Mouse (Mus musculus) intestine, embryonic 14.5 days (tissue): ENCODE measurements around the gene Asprv1. TPM values are rescaled to one million over a fixed set of nuclear protein-coding genes. Genes with fewer than 3 reads are reported as not detected.

Experiments used
- ATAC-seq: fragments of 200-750 bp; cut with Nextera tagmentation; replicated peaks from 2 replicates; pipeline ENCODE4 v1.8.0; 2017; ENCODE audit warnings: low read depth, moderate number of reproducible peaks, moderate TSS enrichment, moderate library complexity; ENCODE audit not compliant: low FRiP score, low TSS enrichment
- DNase-seq: peaks from one replicate; pipeline ENCODE4 v3.0.0-alpha.2; 2018; ENCODE audit warnings: low spot score
- H3K27ac ChIP-seq: fragments of 300-500 bp; sonication (generic); 2 replicates; pipeline ENCODE4 v1.5.1; 2014; ENCODE audit warnings: low read depth, mild to moderate bottlenecking, control low read depth
- H3K27me3 ChIP-seq: fragments of 300-500 bp; sonication (generic); replicated peaks from 2 replicates; pipeline ENCODE4 v1.6.1; 2014; ENCODE audit warnings: low read length, control low read depth; ENCODE audit not compliant: control insufficient read depth, insufficient read depth
- H3K36me3 ChIP-seq: fragments of 300-500 bp; sonication (generic); 2 replicates; pipeline ENCODE4 v1.6.1; 2014; ENCODE audit warnings: low read length, control low read depth; ENCODE audit not compliant: control insufficient read depth, insufficient read depth
- H3K4me1 ChIP-seq: fragments of 300-500 bp; sonication (generic); replicated peaks from 2 replicates; pipeline ENCODE4 v1.6.1; 2014; ENCODE audit warnings: low read length, control low read depth, mixed read lengths; ENCODE audit not compliant: control insufficient read depth, insufficient read depth
- H3K4me2 ChIP-seq: fragments of 300-500 bp; sonication (generic); 2 replicates; pipeline ENCODE4 v1.6.1; 2014; ENCODE audit warnings: low read length
- H3K4me3 ChIP-seq: fragments of 300-500 bp; sonication (generic); 2 replicates; pipeline ENCODE4 v1.5.1; 2014; ENCODE audit warnings: low read depth, low read length, control low read depth, mixed read lengths
- H3K9ac ChIP-seq: fragments of 300-500 bp; sonication (generic); 2 replicates; pipeline ENCODE4 v1.6.1; 2014; ENCODE audit warnings: mild to moderate bottlenecking, low read length
- H3K9me3 ChIP-seq: fragments of 300-500 bp; sonication (generic); 2 replicates; pipeline ENCODE4 v1.6.1; 2016; ENCODE audit warnings: low read length, control low read depth; ENCODE audit not compliant: control insufficient read depth
- WGBS: fragments of 180-500 bp; shearing (Covaris S2); extraction: QIAGEN DNeasy Blood & Tissue Kit; methylation state at CpG from one replicate; pipeline ENCODE4 v1.1.7; 2014; 5-methylcytosine and 5-hydroxymethylcytosine counted together
- polyA plus RNA-seq: library from polyadenylated mRNA; unstranded; fragments of >200 nt; fragmentation: Nextera tagmentation; extraction: Ambion mirVana; gene quantifications from 2 replicates; pipeline ENCODE4 v1.2.1, GENCODE M21; 2014

Gene Asprv1
- polyA plus RNA-seq, 1 experiment from 2014 or later, result 0.26 TPM

- H3K4me1 ChIP-seq, result no peaks in the 10 kb centered on the region
- 77% methylated on average over 2 of the region's 2 CpGs for WGBS
- no peaks in the 10 kb centered on the region for H3K36me3 ChIP-seq
- H3K9ac ChIP-seq, result no peak overlapping the region
- ATAC-seq (0 out of 2 replicates have a peak, but pooled peaks have one; percentile 12), DNase-seq (no peak)
- no peaks in the 10 kb centered on the region for H3K27me3 ChIP-seq
- no peak overlapping the region for H3K27ac ChIP-seq
- H3K9me3 ChIP-seq, result no peaks in the 10 kb centered on the region
- H3K4me2 ChIP-seq, result no peak overlapping the region
- no peak overlapping the region for H3K4me3 ChIP-seq
Measured at GRCm38 (mm10) chr6:86636495-86636894, 8.5 kb downstream of the Asprv1 start.

- no peak overlapping the region for H3K27ac ChIP-seq
- no peak for ATAC-seq
- 43% methylated on average over 4 of the region's 4 CpGs for WGBS
Measured at GRCm38 (mm10) chr6:86637171-86637835, 9.3 kb downstream of the Asprv1 start.

GRCm38 (mm10) chr6:86637860-86638259 is 9.9 kb downstream of the Asprv1 start:
- ATAC-seq (no peak), DNase-seq (no peak)
- H3K4me1 ChIP-seq, result no peaks in the 10 kb centered on the region
- H3K4me2 ChIP-seq, result no peak overlapping the region
- no peak overlapping the region for H3K9ac ChIP-seq
- no peak overlapping the region for H3K27ac ChIP-seq
- H3K4me3 ChIP-seq, result no peak overlapping the region
- no peaks in the 10 kb centered on the region for H3K9me3 ChIP-seq
- 79% methylated on average over 2 of the region's 2 CpGs for WGBS
- H3K27me3 ChIP-seq, result no peaks in the 10 kb centered on the region
- no peaks in the 10 kb centered on the region for H3K36me3 ChIP-seq

More at GRCm38 (mm10) chr6:86637171-86637835, 9.3 kb downstream of the Asprv1 start:
- no peaks in the 10 kb centered on the region for H3K36me3 ChIP-seq
- H3K9me3 ChIP-seq, result no peaks in the 10 kb centered on the region
- no peaks in the 10 kb centered on the region for H3K27me3 ChIP-seq
- no peak overlapping the region for H3K9ac ChIP-seq
- DNase-seq, result no peak
- H3K4me3 ChIP-seq, result no peak overlapping the region
- H3K4me1 ChIP-seq, result no peaks in the 10 kb centered on the region
- no peak overlapping the region for H3K4me2 ChIP-seq

GRCm38 (mm10) chr6:86638434-86638833 is 10.5 kb downstream of the Asprv1 start:
- no peak overlapping the region for H3K4me3 ChIP-seq
- no peaks in the 10 kb centered on the region for H3K27me3 ChIP-seq
- no peak overlapping the region for H3K4me2 ChIP-seq
- H3K9me3 ChIP-seq, result no peaks in the 10 kb centered on the region
- 19% methylated on average over 2 of the region's 2 CpGs for WGBS
- ATAC-seq (no peak), DNase-seq (no peak)
- no peaks in the 10 kb centered on the region for H3K36me3 ChIP-seq
- H3K27ac ChIP-seq, result no peak overlapping the region
- H3K9ac ChIP-seq, result no peak overlapping the region
- H3K4me1 ChIP-seq, result no peaks in the 10 kb centered on the region

- Histone ChIP-seq H3K27me3 (no peaks in the 10 kb centered on the region), H3K4me2 (no peak overlapping the region), H3K4me1 (no peaks in the 10 kb centered on the region), H3K36me3 (no peaks in the 10 kb centered on the region), H3K9ac (no peak overlapping the region), H3K4me3 (no peak overlapping the region), H3K9me3 (no peaks in the 10 kb centered on the region), H3K27ac (no peak overlapping the region)
- WGBS, result 79% methylated on average over 18 of the region's 18 CpGs
- no peak for DNase-seq
- no peak for ATAC-seq
Measured at GRCm38 (mm10) chr6:86639180-86640160, 11.5 kb downstream of the Asprv1 start.

GRCm38 (mm10) chr6:86640161-86640560 is 12.2 kb downstream of the Asprv1 start:
- WGBS, result 83% methylated on average over 3 of the region's 3 CpGs
- no peaks in the 10 kb centered on the region for H3K36me3 ChIP-seq
- no peaks in the 10 kb centered on the region for H3K4me1 ChIP-seq
- H3K9ac ChIP-seq, result no peak overlapping the region
- no peak overlapping the region for H3K4me2 ChIP-seq
- no peaks in the 10 kb centered on the region for H3K9me3 ChIP-seq
- H3K4me3 ChIP-seq, result no peak overlapping the region
- H3K27me3 ChIP-seq, result no peaks in the 10 kb centered on the region
- no peak overlapping the region for H3K27ac ChIP-seq
- ATAC-seq (no peak), DNase-seq (no peak)

GRCm38 (mm10) chr6:86640776-86641175 is 12.8 kb downstream of the Asprv1 start:
- H3K4me1 ChIP-seq, result no peaks in the 10 kb centered on the region
- no peak overlapping the region for H3K4me2 ChIP-seq
- H3K27ac ChIP-seq, result no peak overlapping the region
- 73% methylated on average over 8 of the region's 8 CpGs for WGBS
- H3K36me3 ChIP-seq, result no peaks in the 10 kb centered on the region
- H3K9me3 ChIP-seq, result no peaks in the 10 kb centered on the region
- no peaks in the 10 kb centered on the region for H3K27me3 ChIP-seq
- H3K4me3 ChIP-seq, result no peak overlapping the region
- ATAC-seq (no peak), DNase-seq (no peak)
- no peak overlapping the region for H3K9ac ChIP-seq

GRCm38 (mm10) chr6:86641716-86642115 is 13.8 kb downstream of the Asprv1 start:
- ATAC-seq (no peak), DNase-seq (no peak)
- Histone ChIP-seq H3K27me3 (no peaks in the 10 kb centered on the region), H3K4me3 (no peak overlapping the region), H3K9ac (no peak overlapping the region), H3K9me3 (no peaks in the 10 kb centered on the region), H3K27ac (no peak overlapping the region), H3K4me1 (no peaks in the 10 kb centered on the region), H3K36me3 (no peaks in the 10 kb centered on the region), H3K4me2 (no peak overlapping the region)
- WGBS, result 71% methylated on average over 8 of the region's 8 CpGs
